Mouse (Mus musculus) kidney, postnatal 0 days (tissue): ENCODE measurements around the gene Evi2. TPM values are rescaled to one million over a fixed set of nuclear protein-coding genes. Genes with fewer than 3 reads are reported as not detected.

Experiments
- ATAC-seq: fragments of 200-750 bp; cut with Nextera tagmentation; replicated peaks from 2 replicates; pipeline ENCODE4 v1.8.0; 2017; ENCODE audit warnings: low read depth, moderate number of reproducible peaks, moderate TSS enrichment, moderate library complexity; ENCODE audit not compliant: low FRiP score
- DNase-seq: peaks from one replicate; pipeline ENCODE4 v3.0.0-alpha.2; 2016; ENCODE audit warnings: low spot score
- H3K27ac ChIP-seq: fragments of 300-500 bp; sonication (generic); 2 replicates; pipeline ENCODE4 v1.5.1; 2014; ENCODE audit warnings: mild to moderate bottlenecking
- H3K27me3 ChIP-seq: fragments of 300-500 bp; sonication (generic); 2 replicates; pipeline ENCODE4 v1.6.1; 2014; ENCODE audit warnings: low read length, mixed read lengths; ENCODE audit not compliant: insufficient read depth
- H3K36me3 ChIP-seq: fragments of 300-500 bp; sonication (generic); 2 replicates; pipeline ENCODE4 v1.6.1; 2014; ENCODE audit warnings: low read length, mixed read lengths; ENCODE audit not compliant: insufficient read depth
- H3K4me1 ChIP-seq: fragments of 300-500 bp; sonication (generic); replicated peaks from 2 replicates; pipeline ENCODE4 v1.6.1; 2014; ENCODE audit warnings: antibody characterized with exemption, low read length, mixed read lengths; ENCODE audit not compliant: insufficient read depth
- H3K4me2 ChIP-seq: fragments of 300-500 bp; sonication (generic); 2 replicates; pipeline ENCODE4 v1.6.1; 2014; ENCODE audit warnings: mild to moderate bottlenecking, low read length, moderate library complexity, mixed read lengths
- H3K4me3 ChIP-seq: fragments of 300-500 bp; sonication (generic); replicated peaks from 2 replicates; pipeline ENCODE4 v1.5.1; 2014; ENCODE audit warnings: low read depth, low read length
- H3K9ac ChIP-seq: fragments of 300-500 bp; sonication (generic); 2 replicates; pipeline ENCODE4 v1.6.1; 2014; ENCODE audit warnings: low read depth, low read length
- H3K9me3 ChIP-seq: fragments of 300-500 bp; sonication (generic); replicated peaks from 2 replicates; pipeline ENCODE4 v1.6.1; 2016; ENCODE audit warnings: low read length, inconsistent platforms, mixed read lengths
- CTCF ChIP-seq: IDR thresholded peaks from 2 replicates; pipeline ENCODE4 v1.5.1; 2016; ENCODE audit warnings: antibody characterized with exemption, low read depth, mild to moderate bottlenecking, moderate library complexity
- WGBS: fragments of 180-500 bp; shearing (Covaris S2); extraction: QIAGEN DNeasy Blood & Tissue Kit; methylation state at CpG from one replicate; pipeline ENCODE4 v1.1.7; 2014; 5-methylcytosine and 5-hydroxymethylcytosine counted together
- polyA plus RNA-seq: library from polyadenylated mRNA; unstranded; fragments of >200 nt; fragmentation: Nextera tagmentation; extraction: Ambion mirVana; gene quantifications from 2 replicates; pipeline ENCODE4 v1.2.1, GENCODE M21; 2015

Gene Evi2
- polyA plus RNA-seq, 1 experiment from 2014 or later, result 0.12 TPM

GRCm38 (mm10) chr11:79528601-79529000 lies 1.8 kb downstream of the Evi2 start:
- no peak overlapping the region for H3K27ac ChIP-seq
- no peak overlapping the region for H3K4me2 ChIP-seq
- TF ChIP-seq CTCF, result no peak
- 89% methylated on average over 3 of the region's 3 CpGs for WGBS
- H3K27me3 ChIP-seq, result no peaks in the 10 kb centered on the region
- no peak overlapping the region for H3K4me3 ChIP-seq
- no peaks in the 10 kb centered on the region for H3K9me3 ChIP-seq
- no peak for ATAC-seq
- no peak for DNase-seq
- no peak overlapping the region for H3K9ac ChIP-seq
- peaks cover 19% of the 10 kb centered on the region; the same call in 1 of the 2 replicates for H3K36me3 ChIP-seq
- 0 out of 2 replicates have a peak, but pooled peaks cover 4% of the 10 kb centered on the region for H3K4me1 ChIP-seq

DNA sequence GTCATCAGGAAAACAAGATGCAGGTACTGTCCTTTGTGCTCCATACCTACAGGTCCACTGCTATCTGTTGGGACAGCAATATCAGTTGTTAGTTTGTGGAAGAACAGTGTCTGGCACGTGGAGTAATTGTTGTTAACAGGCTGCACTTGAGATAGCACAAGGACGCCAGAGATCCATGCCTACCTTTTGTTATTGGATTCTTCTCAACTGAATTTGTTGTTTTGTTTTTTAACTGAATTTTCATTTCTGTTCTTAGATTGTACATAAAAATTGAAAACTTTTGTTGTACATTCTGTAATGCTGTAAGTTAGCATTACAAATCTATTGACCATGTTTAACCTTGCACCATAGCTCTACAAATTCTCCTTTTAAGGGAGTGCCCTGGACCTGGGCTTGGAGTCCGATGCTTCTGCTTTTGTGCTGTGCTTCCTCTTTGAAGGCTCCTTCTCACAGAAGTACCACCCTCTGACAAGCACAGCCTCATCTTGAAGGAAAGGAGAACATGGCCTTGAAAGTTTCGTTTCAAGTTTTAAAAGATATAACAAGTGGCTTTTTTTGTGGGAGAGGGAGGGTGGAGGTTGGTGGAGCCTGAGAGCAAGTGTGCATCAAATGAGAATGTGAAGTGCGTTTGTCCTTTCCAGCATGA lies 2.5 kb downstream of the Evi2 start:
- no peak overlapping the region for H3K4me3 ChIP-seq

GRCm38 (mm10) chr11:79527015-79527738 lies 3.2 kb downstream of the Evi2 start:
- Histone ChIP-seq H3K9me3 (no peaks in the 10 kb centered on the region), H3K4me1 (0 out of 2 replicates have a peak, but pooled peaks cover 4% of the 10 kb centered on the region), H3K4me2 (no peak overlapping the region), H3K4me3 (no peak overlapping the region), H3K9ac (no peak overlapping the region), H3K27ac (peak overlapping the region; percentile 60), H3K36me3 (peaks cover 12% of the 10 kb centered on the region; the same call in 1 of the 2 replicates), H3K27me3 (no peaks in the 10 kb centered on the region)
- no peak for ATAC-seq
- no peak for TF ChIP-seq CTCF
- no peak for DNase-seq
- 64% methylated on average over 15 of the region's 15 CpGs for WGBS

More for the DNA sequence above, 2.5 kb downstream of the Evi2 start:
- Histone ChIP-seq H3K27me3 (no peaks in the 10 kb centered on the region), H3K27ac (peak overlapping the region; percentile 60; the same call in 1 of the 2 replicates), H3K4me1 (0 out of 2 replicates have a peak, but pooled peaks cover 4% of the 10 kb centered on the region), H3K36me3 (peaks cover 12% of the 10 kb centered on the region; the same call in 1 of the 2 replicates), H3K9ac (no peak overlapping the region), H3K9me3 (no peaks in the 10 kb centered on the region), H3K4me2 (no peak overlapping the region)
- 88% methylated on average over 5 of the region's 5 CpGs for WGBS
- DNase-seq (no peak), ATAC-seq (no peak)
- TF ChIP-seq CTCF, result no peak

DNA sequence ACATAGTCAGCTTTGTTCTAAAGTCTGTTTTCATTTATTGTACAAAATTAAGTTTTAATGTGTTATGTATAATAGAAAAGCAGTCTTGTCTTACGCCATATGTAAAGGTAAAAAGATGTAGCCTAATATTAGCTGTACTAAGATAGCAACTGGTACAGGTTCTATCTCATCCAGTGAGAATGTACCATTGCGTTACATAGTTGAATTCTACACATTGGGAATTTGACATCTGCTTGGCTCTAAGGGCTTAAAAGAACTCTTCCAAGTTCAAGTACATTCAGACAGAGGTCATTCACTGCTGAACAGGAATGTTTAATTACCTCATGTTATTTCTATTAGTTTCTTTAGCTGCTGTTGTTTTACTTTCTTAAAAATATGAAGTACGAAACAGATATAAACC lies 3.8 kb downstream of the Evi2 start:
- no peak for DNase-seq
- Histone ChIP-seq H3K9ac (no peak overlapping the region), H3K4me3 (no peak overlapping the region), H3K4me2 (no peak overlapping the region), H3K27me3 (no peaks in the 10 kb centered on the region), H3K9me3 (no peaks in the 10 kb centered on the region), H3K27ac (no peak overlapping the region), H3K36me3 (peaks cover 12% of the 10 kb centered on the region; the same call in 1 of the 2 replicates), H3K4me1 (0 out of 2 replicates have a peak, but pooled peaks cover 4% of the 10 kb centered on the region)
- ATAC-seq, result no peak
- TF ChIP-seq CTCF, result no peak
- WGBS, result 90% methylated on average over 3 of the region's 3 CpGs

DNA sequence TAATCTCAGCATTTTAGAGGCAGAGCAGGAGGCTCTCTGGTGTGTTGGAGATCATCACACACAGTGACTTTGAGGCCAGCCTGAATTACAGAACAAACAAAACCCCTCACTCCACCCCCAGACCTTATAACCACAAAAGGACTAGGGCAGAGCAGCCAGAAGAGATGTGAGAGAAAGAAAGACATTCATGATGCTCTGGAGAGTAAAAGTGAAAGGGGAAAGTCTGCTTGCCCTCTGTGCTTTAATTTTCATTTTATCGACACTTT lies 6.1 kb downstream of the Evi2 start:
- H3K27ac ChIP-seq, result no peak overlapping the region
- TF ChIP-seq CTCF, result no peak
- H3K4me3 ChIP-seq, result no peak overlapping the region
- H3K4me2 ChIP-seq, result no peak overlapping the region
- ATAC-seq (no peak), DNase-seq (peak; percentile 46)
- H3K4me1 ChIP-seq, result 0 out of 2 replicates have a peak, but pooled peaks cover 4% of the 10 kb centered on the region
- H3K36me3 ChIP-seq, result peaks cover 9% of the 10 kb centered on the region; the same call in 1 of the 2 replicates
- H3K27me3 ChIP-seq, result no peaks in the 10 kb centered on the region
- no peaks in the 10 kb centered on the region for H3K9me3 ChIP-seq
- 41% methylated on average over 1 of the region's 1 CpGs for WGBS
- H3K9ac ChIP-seq, result no peak overlapping the region

DNA sequence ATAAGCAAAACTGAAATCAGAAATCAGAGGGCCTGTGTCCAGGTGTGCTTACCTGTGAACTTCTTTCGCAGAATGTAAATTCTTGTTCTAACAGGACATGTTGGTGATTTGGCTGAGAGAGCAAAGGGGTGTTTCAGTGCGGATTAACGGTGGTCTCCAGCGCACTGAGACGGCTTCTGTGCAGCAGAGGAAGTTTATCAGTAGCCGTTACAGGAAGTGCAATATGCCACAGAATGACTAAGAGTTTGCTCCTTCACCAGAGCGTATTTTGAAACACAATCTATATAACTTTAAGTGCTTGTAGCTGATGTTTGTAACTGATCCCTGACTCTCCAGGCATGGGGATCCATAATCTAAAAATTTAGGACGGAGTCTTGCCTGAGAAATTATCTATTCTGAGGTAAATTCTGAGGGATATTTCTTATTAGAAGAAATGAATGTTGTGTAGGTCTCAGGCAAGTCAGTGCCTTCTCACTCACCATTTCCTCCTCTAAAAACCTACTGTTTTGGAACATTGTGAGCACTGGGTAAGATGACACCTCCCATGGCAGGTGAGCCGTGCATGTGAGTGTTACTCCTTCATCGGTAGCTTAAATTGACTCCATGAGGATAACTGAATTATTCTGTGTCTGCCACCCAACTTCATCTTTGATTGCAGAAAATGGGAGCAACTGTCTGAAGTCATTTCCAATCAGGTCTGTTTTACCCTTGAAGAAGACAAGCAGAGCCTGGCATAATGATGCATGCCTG lies 6.7 kb downstream of the Evi2 start, which contains the start of gene Evi2b:
Gene Evi2b, minus strand, starts transcription at position 203 of the 750 bp plus-strand sequence.
- H3K27ac ChIP-seq, result no peak within 1 kb of the TSS
- peaks cover 7% of the 10 kb centered on the region; the same call in 1 of the 2 replicates for H3K36me3 ChIP-seq
- no peak within 1 kb of the TSS for H3K4me2 ChIP-seq
- no peak for ATAC-seq
- H3K4me3 ChIP-seq, result no peak within 1 kb of the TSS
- TF ChIP-seq CTCF, result no peak
- WGBS, result 37% methylated on average over 10 of the region's 10 CpGs
- no peak within 1 kb of the TSS for H3K9ac ChIP-seq
- H3K9me3 ChIP-seq, result no peaks in the 10 kb centered on the region
- H3K27me3 ChIP-seq, result no peaks in the 10 kb centered on the region
- DNase-seq, result peak; percentile 31
- H3K4me1 ChIP-seq, result 0 out of 2 replicates have a peak, but pooled peaks cover 4% of the 10 kb centered on the region
